Mouse (Mus musculus) hindbrain, embryonic 16.5 days (tissue): ENCODE measurements at regions not wholly inside any gene's neighbourhood (a gene's known extent, or its start where the extent isn't known, plus 50 kb on each side); places are given as distances from the start of the nearest gene placed in this dataset.
"Not testable (repeated sequence)": the region's sequence is repeated elsewhere in the genome, so short reads cannot be mapped to it uniquely, and the experiment has no call there.

Experiments used
- ATAC-seq: fragments of 200-750 bp; cut with Nextera tagmentation; 2 replicates; pipeline ENCODE4 v1.8.0; 2017; ENCODE audit warnings: moderate TSS enrichment, moderate library complexity
- H3K27ac ChIP-seq: fragments of 300-500 bp; sonication (generic); 2 replicates; pipeline ENCODE4 v1.5.1; 2014; ENCODE audit warnings: low read depth, mild to moderate bottlenecking, control low read depth, low read length, moderate library complexity
- H3K27me3 ChIP-seq: fragments of 300-500 bp; sonication (generic); replicated peaks from 2 replicates; pipeline ENCODE4 v1.6.1; 2014; ENCODE audit warnings: low read length; ENCODE audit not compliant: control insufficient read depth, insufficient read depth
- H3K36me3 ChIP-seq: fragments of 300-500 bp; sonication (generic); 2 replicates; pipeline ENCODE4 v1.6.1; 2014; ENCODE audit warnings: mild to moderate bottlenecking, low read length, moderate library complexity, mixed read lengths; ENCODE audit not compliant: control insufficient read depth, insufficient read depth
- H3K4me1 ChIP-seq: fragments of 300-500 bp; sonication (generic); 2 replicates; pipeline ENCODE4 v1.6.1; 2014; ENCODE audit warnings: low read depth, low read length; ENCODE audit not compliant: control insufficient read depth, insufficient read depth
- H3K4me2 ChIP-seq: fragments of 300-500 bp; sonication (generic); 2 replicates; pipeline ENCODE4 v1.6.1; 2014; ENCODE audit warnings: mild to moderate bottlenecking, low read length, control low read depth, moderate library complexity
- H3K4me3 ChIP-seq: fragments of 300-500 bp; sonication (generic); 2 replicates; pipeline ENCODE4 v1.5.1; 2014; ENCODE audit warnings: mild to moderate bottlenecking, low read length, control low read depth, moderate library complexity
- H3K9ac ChIP-seq: fragments of 300-500 bp; sonication (generic); 2 replicates; pipeline ENCODE4 v1.6.1; 2014; ENCODE audit warnings: low read depth, mild to moderate bottlenecking, control low read depth, low read length, moderate library complexity
- H3K9me3 ChIP-seq: fragments of 300-500 bp; sonication (generic); 2 replicates; pipeline ENCODE4 v1.6.1; 2014; ENCODE audit warnings: mild to moderate bottlenecking, low read length, moderate library complexity; ENCODE audit not compliant: control insufficient read depth
- WGBS: fragments of 180-500 bp; shearing (Covaris S2); extraction: QIAGEN DNeasy Blood & Tissue Kit; methylation state at CpG from one replicate; pipeline ENCODE4 v1.1.7; 2014; 5-methylcytosine and 5-hydroxymethylcytosine counted together

DNA sequence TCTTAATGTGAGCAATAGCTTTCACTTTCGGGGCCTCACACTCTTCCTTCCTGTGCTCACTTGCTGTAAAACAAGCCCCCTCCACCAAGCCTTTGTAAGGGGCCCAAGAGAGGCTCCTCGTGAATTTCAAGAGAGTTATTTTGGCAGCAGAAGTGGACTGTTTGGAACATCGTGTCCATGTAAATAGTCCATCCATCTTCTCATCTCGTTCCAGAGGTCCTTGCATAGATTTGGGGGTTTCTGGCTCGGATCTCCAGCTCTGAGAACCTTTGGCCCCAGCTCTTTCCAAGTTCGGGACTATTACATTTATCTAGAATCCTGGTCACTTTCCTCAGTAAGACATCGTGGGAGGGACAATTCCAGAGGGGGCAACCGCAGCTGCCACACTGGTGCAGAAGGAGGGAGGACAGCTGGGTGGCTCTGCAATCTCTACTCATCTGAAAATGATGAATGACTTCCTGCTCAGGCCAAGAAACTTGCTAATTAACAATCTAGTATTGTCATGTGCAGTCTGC, 152.3 kb upstream of the Zfp637 start:
- no peaks in the 10 kb centered on the region for H3K4me1 ChIP-seq
- no peaks in the 10 kb centered on the region for H3K27me3 ChIP-seq
- H3K4me2 ChIP-seq = no peak overlapping the region
- H3K9ac ChIP-seq = no peak overlapping the region
- H3K9me3 ChIP-seq = no peaks in the 10 kb centered on the region
- H3K27ac ChIP-seq = no peak overlapping the region
- no peaks in the 10 kb centered on the region for H3K36me3 ChIP-seq
- 61% methylated on average over 8 of the region's 8 CpGs for WGBS
- ATAC-seq = no peak
- H3K4me3 ChIP-seq = no peak overlapping the region

DNA sequence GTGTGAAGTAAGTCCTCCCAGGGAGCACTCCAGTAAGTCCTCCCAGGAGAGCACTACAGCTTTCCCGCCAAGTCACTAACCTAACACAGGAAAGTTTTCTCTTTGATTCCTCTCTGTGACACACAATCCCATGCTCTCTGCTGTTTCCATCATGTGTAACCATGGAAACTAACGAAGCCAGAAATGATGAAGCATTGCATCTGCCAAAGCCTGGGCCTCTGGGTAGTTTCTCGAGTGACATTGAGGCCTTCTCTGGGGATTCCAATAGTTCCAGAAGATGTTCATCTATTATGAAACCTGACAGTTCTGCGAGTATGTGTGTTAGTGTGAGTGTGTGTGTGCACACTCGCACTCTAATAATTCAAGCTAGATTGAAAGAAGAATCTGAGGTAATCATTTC, 140.7 kb upstream of the Zfp637 start:
- 0 out of 2 replicates have a peak, but pooled peaks have one; percentile 34 for ATAC-seq
- H3K4me3 ChIP-seq = no peak overlapping the region
- no peak overlapping the region for H3K4me2 ChIP-seq
- no peak overlapping the region for H3K9ac ChIP-seq
- H3K27ac ChIP-seq = no peak overlapping the region
- H3K27me3 ChIP-seq = no peaks in the 10 kb centered on the region
- WGBS = 64% methylated on average over 5 of the region's 5 CpGs
- H3K9me3 ChIP-seq = no peaks in the 10 kb centered on the region
- no peaks in the 10 kb centered on the region for H3K4me1 ChIP-seq
- H3K36me3 ChIP-seq = no peaks in the 10 kb centered on the region

DNA sequence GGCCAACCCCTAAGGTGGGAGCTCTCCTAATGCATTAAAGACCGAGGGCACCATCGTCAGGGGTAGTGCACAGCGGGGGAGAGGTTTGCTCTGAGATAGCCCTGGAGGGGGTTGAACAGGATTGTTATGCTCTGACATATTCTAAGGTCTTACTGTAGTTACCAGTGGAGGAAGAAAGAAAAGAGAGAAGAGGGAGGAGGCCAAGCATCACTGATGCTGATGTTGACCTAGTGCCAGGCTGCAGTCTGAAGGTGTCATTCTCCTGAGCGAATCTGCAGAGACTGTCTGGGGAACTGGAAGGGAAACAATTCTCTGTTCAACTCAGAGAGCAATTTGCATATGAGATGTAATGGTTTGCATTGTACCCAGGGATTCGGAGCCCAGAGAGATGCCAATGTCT, 139.4 kb upstream of the Zfp637 start:
- Histone ChIP-seq H3K27me3 (no peaks in the 10 kb centered on the region), H3K9ac (no peak overlapping the region), H3K27ac (no peak overlapping the region), H3K36me3 (no peaks in the 10 kb centered on the region), H3K9me3 (no peaks in the 10 kb centered on the region), H3K4me1 (no peaks in the 10 kb centered on the region), H3K4me3 (no peak overlapping the region), H3K4me2 (no peak overlapping the region)
- WGBS = 90% methylated on average over 5 of the region's 5 CpGs
- ATAC-seq = no peak

- Histone ChIP-seq H3K4me1 (no peaks in the 10 kb centered on the region), H3K36me3 (no peaks in the 10 kb centered on the region), H3K9me3 (no peaks in the 10 kb centered on the region), H3K27me3 (no peaks in the 10 kb centered on the region), H3K4me3 (no peak overlapping the region), H3K9ac (no peak overlapping the region), H3K27ac (no peak overlapping the region), H3K4me2 (no peak overlapping the region)
- no peak for ATAC-seq
- 78% methylated on average over 2 of the region's 2 CpGs for WGBS
Observed at GRCm38 (mm10) chr6:117706006-117706405, 135.0 kb upstream of the Zfp637 start.

- no peak for ATAC-seq
- WGBS = 72% methylated on average over 3 of the region's 3 CpGs
- no peak overlapping the region for H3K4me2 ChIP-seq
Observed at GRCm38 (mm10) chr6:117709212-117709611, 131.8 kb upstream of the Zfp637 start.

GRCm38 (mm10) chr6:117715056-117715777, 125.8 kb upstream of the Zfp637 start:
- 74% methylated on average over 6 of the region's 6 CpGs for WGBS
- no peak overlapping the region for H3K4me2 ChIP-seq
- no peaks in the 10 kb centered on the region for H3K4me1 ChIP-seq
- H3K36me3 ChIP-seq = no peaks in the 10 kb centered on the region
- no peak for ATAC-seq
- no peaks in the 10 kb centered on the region for H3K9me3 ChIP-seq
- H3K27ac ChIP-seq = no peak overlapping the region
- no peaks in the 10 kb centered on the region for H3K27me3 ChIP-seq
- no peak overlapping the region for H3K9ac ChIP-seq
- no peak overlapping the region for H3K4me3 ChIP-seq

More at GRCm38 (mm10) chr6:117709212-117709611, 131.8 kb upstream of the Zfp637 start:
- Histone ChIP-seq H3K27me3 (no peaks in the 10 kb centered on the region), H3K27ac (no peak overlapping the region), H3K36me3 (no peaks in the 10 kb centered on the region), H3K9ac (no peak overlapping the region), H3K4me3 (no peak overlapping the region), H3K9me3 (no peaks in the 10 kb centered on the region), H3K4me1 (no peaks in the 10 kb centered on the region)

DNA sequence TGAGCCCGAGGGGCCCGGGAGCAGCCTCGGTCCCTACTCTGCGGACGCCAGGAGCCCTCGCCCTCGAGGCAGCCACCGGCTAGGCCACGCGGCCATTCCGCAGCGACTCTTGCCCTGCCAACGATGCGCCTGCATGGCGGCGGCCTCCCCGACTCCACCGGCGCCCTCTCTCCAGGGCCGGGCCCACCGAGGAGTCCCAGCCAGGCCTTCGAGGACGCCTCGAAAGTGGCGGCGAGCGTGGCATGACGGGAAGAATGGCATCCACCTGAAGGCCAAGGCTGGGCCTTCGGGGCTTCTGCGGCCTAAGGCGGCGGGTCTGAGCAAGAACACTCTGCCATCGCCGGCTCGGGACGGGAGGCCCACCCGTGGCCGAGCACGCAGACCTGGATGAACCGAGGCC, 124.6 kb upstream of the Zfp637 start:
- WGBS = 89% methylated on average over 6 of the region's 40 CpGs
- H3K4me2 ChIP-seq, H3K36me3 ChIP-seq, H3K9me3 ChIP-seq, H3K4me1 ChIP-seq, H3K4me3 ChIP-seq, H3K27ac ChIP-seq, ATAC-seq, H3K9ac ChIP-seq, H3K27me3 ChIP-seq: not testable (repeated sequence)

- not testable (repeated sequence) for H3K27me3 ChIP-seq, H3K4me1 ChIP-seq, H3K27ac ChIP-seq, H3K9ac ChIP-seq, ATAC-seq, H3K4me2 ChIP-seq, H3K36me3 ChIP-seq, H3K4me3 ChIP-seq, H3K9me3 ChIP-seq
Observed at GRCm38 (mm10) chr6:117752338-117752737, 88.6 kb upstream of the Zfp637 start.

- not testable (repeated sequence) for H3K4me2 ChIP-seq, H3K36me3 ChIP-seq, H3K4me3 ChIP-seq, ATAC-seq, H3K27ac ChIP-seq, H3K27me3 ChIP-seq, H3K9me3 ChIP-seq, H3K9ac ChIP-seq, H3K4me1 ChIP-seq
- 92% methylated on average over 2 of the region's 2 CpGs for WGBS
Observed at GRCm38 (mm10) chr6:117755682-117756081, 85.3 kb upstream of the Zfp637 start.
